Mouse (Mus musculus) liver, adult 2 months (tissue): ENCODE data around the gene Hip1. TPM values are rescaled to one million over a fixed set of nuclear protein-coding genes. Genes with fewer than 3 reads are reported as not detected.

Experiments used
- DNase-seq: peaks from one replicate; pipeline ENCODE4 v3.0.0-alpha.2; 2011; ENCODE audit warnings: low read depth, low spot score; ENCODE audit errors: extremely low read depth
- H3K27ac ChIP-seq: fragments of 200-500 bp; replicated peaks from 2 replicates; pipeline ENCODE4 v1.5.1; 2012; ENCODE audit warnings: low read depth, mild to moderate bottlenecking, control low read depth, inconsistent platforms, low read length; ENCODE audit not compliant: insufficient read depth
- H3K27me3 ChIP-seq: fragments of 200-500 bp; 2 replicates; pipeline ENCODE4 v1.6.1; 2012; ENCODE audit warnings: mild to moderate bottlenecking, moderate library complexity, low read length, inconsistent platforms; ENCODE audit not compliant: control insufficient read depth, insufficient read depth
- H3K36me3 ChIP-seq: fragments of 200-500 bp; 2 replicates; pipeline ENCODE4 v1.6.1; 2012; ENCODE audit warnings: low read length, inconsistent platforms; ENCODE audit not compliant: control insufficient read depth, insufficient read depth
- H3K4me1 ChIP-seq: fragments of 200-500 bp; 2 replicates; pipeline ENCODE4 v1.6.1; 2011; ENCODE audit warnings: low read length; ENCODE audit not compliant: control insufficient read depth, insufficient read depth
- H3K4me3 ChIP-seq: fragments of 200-500 bp; 2 replicates; pipeline ENCODE4 v1.5.1; 2011; ENCODE audit warnings: low read depth, mild to moderate bottlenecking, control low read depth, low read length, moderate library complexity; ENCODE audit not compliant: insufficient read depth
- H3K79me2 ChIP-seq: fragments of 200-500 bp; 2 replicates; pipeline ENCODE4 v1.6.1; 2012; ENCODE audit warnings: inconsistent platforms, mild to moderate bottlenecking, low read length, moderate library complexity; ENCODE audit not compliant: control insufficient read depth, insufficient read depth
- H3K9ac ChIP-seq: fragments of 200-500 bp; 2 replicates; pipeline ENCODE4 v1.6.1; 2012; ENCODE audit warnings: low read depth, mild to moderate bottlenecking, control low read depth, inconsistent platforms, low read length
- CTCF ChIP-seq: fragments of 200-500 bp; IDR thresholded peaks from 2 replicates; pipeline ENCODE4 v1.5.1; 2011; ENCODE audit warnings: low read depth, low read length, control low read depth
- POLR2A ChIP-seq: fragments of 200-500 bp; IDR thresholded peaks from 2 replicates; pipeline ENCODE4 v1.6.1; 2011; ENCODE audit warnings: low read length, control low read depth; ENCODE audit not compliant: insufficient read depth; ENCODE audit errors: extremely low read depth
- WGBS: fragments of 180-500 bp; shearing (Covaris S2); methylation state at CpG from one replicate; pipeline ENCODE4 v1.1.7; 2018; 5-methylcytosine and 5-hydroxymethylcytosine counted together
- polyA plus RNA-seq: library from polyadenylated mRNA; depleted of rRNA; stranded (reverse); fragments of >200 nt; gene quantifications from 2 replicates; pipeline ENCODE4 v1.2.3, GENCODE M21; 2012; rRNA removed
- total RNA-seq: library from RNA; depleted of rRNA; stranded (reverse); fragments of >200 nt; gene quantifications from 2 replicates; pipeline ENCODE4 v1.2.3, GENCODE M21; 2014; rRNA removed

The Hip1 gene
- total RNA-seq (3.2 and 6.5 TPM in 2 replicates), polyA plus RNA-seq (2.2 and 3.1 TPM in 2 replicates)

DNA sequence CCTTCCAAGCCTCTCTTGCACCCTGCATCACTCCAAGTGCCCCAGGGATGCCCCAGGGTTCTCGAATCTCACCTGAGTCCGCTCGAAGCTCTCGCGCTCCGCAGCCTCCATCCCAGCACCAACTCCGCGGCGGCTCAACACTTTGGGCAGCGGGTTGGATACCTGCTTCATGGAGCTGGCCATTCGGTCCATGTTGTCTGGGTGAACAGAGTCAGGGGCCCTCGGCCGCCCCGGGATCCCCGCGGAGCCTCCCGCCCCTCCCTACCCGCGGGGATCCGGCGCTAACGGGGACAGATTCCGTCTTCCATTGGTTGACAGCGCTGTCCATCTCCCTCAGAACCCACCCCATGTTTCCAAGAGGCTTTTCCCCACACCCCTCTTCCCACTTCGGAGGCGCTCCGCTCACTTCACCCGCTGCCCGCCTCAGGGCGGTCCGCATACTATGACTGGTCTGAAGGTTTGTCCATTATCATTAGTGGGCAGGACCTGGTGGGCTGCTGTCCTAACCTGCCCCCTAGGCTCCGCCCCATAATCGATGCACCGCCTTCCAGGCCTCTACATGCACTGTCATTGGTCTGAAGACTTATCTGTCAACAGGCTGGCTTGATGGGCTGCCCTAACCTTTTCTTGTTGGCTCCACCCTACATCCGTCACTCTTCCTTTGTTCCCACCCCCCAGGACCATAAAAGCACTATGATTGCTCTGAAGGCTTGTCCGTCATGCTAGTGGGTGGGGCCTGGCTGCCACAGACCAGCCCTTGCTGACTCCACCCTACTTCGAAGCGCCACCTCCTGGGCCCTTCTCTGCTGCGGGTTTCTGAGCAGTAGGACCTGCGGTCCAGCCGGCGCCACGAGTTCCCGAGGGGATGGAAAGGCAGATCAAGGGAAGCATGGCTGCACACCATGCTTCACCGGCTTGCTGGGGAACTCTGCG, at the start of gene Hip1:
Gene Hip1 (minus strand): TSS at position 256 of the 933 bp plus-strand sequence.
- Histone ChIP-seq H3K27ac (no peak within 1 kb of the TSS), H3K79me2 (no peaks in the 10 kb centered on the region), H3K4me3 (peak within 1 kb of the TSS; percentile 64), H3K36me3 (no peaks in the 10 kb centered on the region), H3K27me3 (no peaks in the 10 kb centered on the region), H3K9ac (peak within 1 kb of the TSS; percentile 59), H3K4me1 (no peaks in the 10 kb centered on the region)
- under 1% methylated on average over 46 of the region's 46 CpGs for WGBS
- DNase-seq: peak; percentile 90
- TF ChIP-seq CTCF: peak; percentile 57; the same call in 1 of the 2 replicates
- TF ChIP-seq POLR2A: 0 out of 2 replicates have a peak, but pooled peaks have one; percentile 9

GRCm38 (mm10) chr5:135589996-135590784, 45.3 kb upstream of the Hip1 start:
- no peak for DNase-seq
- Histone ChIP-seq H3K9ac (no peak overlapping the region), H3K27ac (no peak overlapping the region), H3K4me3 (no peak overlapping the region), H3K27me3 (0 out of 2 replicates have a peak, but pooled peaks cover 2% of the 10 kb centered on the region), H3K36me3 (no peaks in the 10 kb centered on the region), H3K79me2 (no peaks in the 10 kb centered on the region), H3K4me1 (no peaks in the 10 kb centered on the region)
- no peak for TF ChIP-seq CTCF
- TF ChIP-seq POLR2A: no peak
- 75% methylated on average over 12 of the region's 12 CpGs for WGBS

- Histone ChIP-seq H3K27me3 (0 out of 2 replicates have a peak, but pooled peaks cover 2% of the 10 kb centered on the region), H3K4me3 (no peak overlapping the region), H3K9ac (no peak overlapping the region), H3K36me3 (no peaks in the 10 kb centered on the region), H3K4me1 (no peaks in the 10 kb centered on the region), H3K79me2 (no peaks in the 10 kb centered on the region), H3K27ac (no peak overlapping the region)
- no peak for TF ChIP-seq POLR2A
- no peak for DNase-seq
- 84% methylated on average over 4 of the region's 4 CpGs for WGBS
These were observed 42.8 kb upstream of the Hip1 start for GRCm38 (mm10) chr5:135587764-135588163.

DNA sequence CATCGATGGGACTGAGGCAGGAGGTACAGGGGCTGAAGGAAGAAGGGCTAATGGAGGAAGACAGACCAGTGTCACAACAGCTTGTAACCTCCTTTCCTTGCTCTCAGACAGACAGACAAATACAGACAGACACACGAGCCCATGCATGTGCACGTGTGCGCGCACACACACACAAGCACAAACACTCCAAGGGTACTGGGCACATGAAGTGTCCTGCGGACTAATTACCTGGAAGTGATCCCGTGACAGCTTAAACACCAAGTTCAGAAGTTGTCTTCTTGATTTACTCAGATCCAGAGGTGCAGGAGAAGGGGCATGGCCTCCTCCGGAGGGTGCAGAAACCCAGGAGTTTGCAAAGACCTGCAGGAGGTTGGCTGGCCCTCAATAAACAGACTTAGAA, 40.8 kb upstream of the Hip1 start:
- Histone ChIP-seq H3K9ac (no peak overlapping the region), H3K36me3 (no peaks in the 10 kb centered on the region), H3K79me2 (no peaks in the 10 kb centered on the region), H3K27ac (no peak overlapping the region), H3K4me3 (no peak overlapping the region), H3K4me1 (no peaks in the 10 kb centered on the region), H3K27me3 (no peaks in the 10 kb centered on the region)
- 88% methylated on average over 8 of the region's 8 CpGs for WGBS
- no peak for DNase-seq
- TF ChIP-seq CTCF (no peak), POLR2A (no peak)

DNA sequence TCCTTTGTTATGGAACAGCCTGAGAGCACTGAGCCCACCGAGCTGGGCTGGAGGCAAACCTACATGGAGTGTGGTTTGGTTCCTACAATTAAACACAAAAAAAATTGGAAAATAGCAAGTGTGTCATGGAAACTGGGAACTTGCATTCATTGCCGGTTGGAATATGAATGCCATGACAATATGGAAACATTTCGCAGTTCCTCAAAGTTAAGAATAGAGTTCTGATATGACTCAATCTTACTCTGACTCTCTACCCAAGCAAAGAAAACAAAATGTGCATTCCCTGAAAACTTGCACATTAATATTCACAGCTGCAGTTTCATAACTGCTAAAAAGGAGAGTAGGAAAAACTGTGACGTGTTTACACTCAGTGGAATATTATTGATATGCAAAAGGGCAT, 37.4 kb upstream of the Hip1 start:
- WGBS: 78% methylated on average over 4 of the region's 4 CpGs
- H3K4me3 ChIP-seq: no peak overlapping the region
- H3K27ac ChIP-seq: no peak overlapping the region
- no peaks in the 10 kb centered on the region for H3K4me1 ChIP-seq
- TF ChIP-seq CTCF (no peak), POLR2A (no peak)
- H3K79me2 ChIP-seq: no peaks in the 10 kb centered on the region
- no peaks in the 10 kb centered on the region for H3K36me3 ChIP-seq
- no peak overlapping the region for H3K9ac ChIP-seq
- H3K27me3 ChIP-seq: 0 out of 2 replicates have a peak, but pooled peaks cover 2% of the 10 kb centered on the region
- peak; percentile 18 for DNase-seq
